Comparison of ENCODE assay signal across 8 mouse cellular contexts in the genomic region with DNA sequence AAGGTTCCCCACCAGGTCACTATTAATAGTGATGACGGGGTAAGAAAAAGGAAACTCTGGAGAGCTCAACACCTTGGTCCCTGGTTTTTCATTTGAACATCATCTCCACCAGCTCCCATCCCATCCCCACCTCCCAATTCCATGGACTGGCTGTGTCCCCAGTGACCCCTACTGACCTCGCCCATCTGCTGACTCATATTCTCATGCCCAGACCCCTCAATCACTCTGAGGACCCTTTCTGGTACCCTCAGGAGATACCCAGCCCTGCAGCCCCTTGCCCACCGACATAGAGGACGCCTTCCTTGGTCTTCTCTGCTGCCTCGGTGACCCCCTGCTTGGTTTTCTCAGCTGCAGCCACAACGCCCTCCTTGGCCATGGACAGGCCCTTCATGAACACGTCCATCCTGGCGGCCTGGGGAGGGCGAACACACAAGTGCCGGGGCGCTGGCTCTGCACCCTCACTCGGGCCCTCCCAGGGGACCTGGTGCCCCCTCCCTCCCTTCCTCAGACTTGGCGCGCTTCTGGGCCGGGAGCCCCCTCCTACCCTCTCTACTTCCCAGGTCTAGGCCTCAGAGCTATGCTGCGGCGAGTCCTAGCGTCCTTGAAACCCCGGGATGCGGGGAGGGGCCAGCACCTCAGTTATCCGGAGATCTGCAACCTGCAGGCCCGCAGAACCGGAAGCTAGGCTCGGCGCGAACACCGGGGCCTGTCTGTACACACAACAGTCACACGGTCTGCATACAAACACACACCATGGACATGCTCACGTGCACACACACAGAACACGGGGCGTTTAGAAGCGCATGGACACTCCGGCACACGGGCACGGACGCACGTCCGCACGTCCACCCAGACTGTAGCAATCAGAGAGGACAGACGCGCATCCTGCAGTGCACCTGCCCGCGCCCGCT. TPM values are rescaled to one million over a fixed set of nuclear protein-coding genes. Genes with fewer than 3 reads are reported as not detected.
A peak's percentile ranks its signal among the peaks of the same experiment; 100 is the strongest.
DNase-seq lines count a peak whose midpoint lies in the region; ATAC-seq and TF ChIP-seq lines count a peak whose summit lies in the region.
"Had no signal": no experiment of that assay in that cellular context is flagged by ENCODE, and none has a peak within 500 bp of the region (broad histone marks: within the 10 kb centered on the region; RNA-seq: fewer than 3 reads in every experiment).

No protein-coding gene starts in this region.

- no peak for DNase-seq in lung, postnatal 36 days
- DNase-seq in cerebellum, adult 9-10 months: peak; percentile 77
- DNase-seq in forebrain, embryonic 14.5 days (ENCODE audit: low spot score): no peak
- DNase-seq in liver, postnatal 0 days: no peak
- DNase-seq in urinary bladder, postnatal 10 days (ENCODE audit: low spot score): no peak
- no peak for DNase-seq in adrenal gland, postnatal 25 days

- TF ChIP-seq EP300 in liver, postnatal 0 days (IDR thresholded peaks at IDR 0.05; ENCODE audit: low read depth): no peak

- no peaks in the 10 kb centered on the region for H3K9me3 ChIP-seq in lung, embryonic 15.5 days
- no peaks in the 10 kb centered on the region for H3K9me3 ChIP-seq in forebrain, embryonic 14.5 days (replicated peaks; ENCODE audit: control insufficient read depth, low read length)
- H3K9me3 ChIP-seq in liver, postnatal 0 days (ENCODE audit: low read length): no peaks in the 10 kb centered on the region

- H3K27me3 ChIP-seq in lung, embryonic 15.5 days: peaks cover 57% of the 10 kb centered on the region
- H3K27me3 ChIP-seq in forebrain, embryonic 14.5 days (replicated peaks; ENCODE audit: control insufficient read depth, insufficient read depth, low read length): peaks cover 27% of the 10 kb centered on the region
- H3K27me3 ChIP-seq in liver, postnatal 0 days (ENCODE audit: insufficient read depth, low read length): peaks cover 39% of the 10 kb centered on the region

- H3K4me3 ChIP-seq in lung, embryonic 15.5 days: peak overlapping the region; percentile 18; the same call in 1 of the 2 replicates
- H3K4me3 ChIP-seq in forebrain, embryonic 14.5 days (ENCODE audit: low read depth, low read length): peak overlapping the region; percentile 45
- H3K4me3 ChIP-seq in liver, postnatal 0 days (ENCODE audit: low read depth, low read length): peak overlapping the region; percentile 20; the same call in 1 of the 2 replicates
- H3K4me3 ChIP-seq: myocyte had no signal

- H3K4me2 ChIP-seq in lung, embryonic 15.5 days: peak overlapping the region; percentile 44
- H3K4me2 ChIP-seq in forebrain, embryonic 14.5 days (ENCODE audit: low read length): peak overlapping the region; percentile 89
- peak overlapping the region; percentile 45 for H3K4me2 ChIP-seq in liver, postnatal 0 days (ENCODE audit: low read depth, low read length)

- no peaks in the 10 kb centered on the region for H3K36me3 ChIP-seq in lung, embryonic 15.5 days
- H3K36me3 ChIP-seq in forebrain, embryonic 14.5 days (ENCODE audit: control insufficient read depth, insufficient read depth, low read length): no peaks in the 10 kb centered on the region
- H3K36me3 ChIP-seq in liver, postnatal 0 days (replicated peaks; ENCODE audit: insufficient read depth, low read length): no peaks in the 10 kb centered on the region

- no peak for TF ChIP-seq CTCF in liver, postnatal 0 days (IDR thresholded peaks at IDR 0.05; ENCODE audit: low read depth)

- H3K9ac ChIP-seq in lung, embryonic 15.5 days: no peak overlapping the region
- peak overlapping the region; percentile 68 for H3K9ac ChIP-seq in forebrain, embryonic 14.5 days (ENCODE audit: low read length)
- no peak overlapping the region for H3K9ac ChIP-seq in liver, postnatal 0 days (replicated peaks)

- no peak overlapping the region for H3K27ac ChIP-seq in lung, embryonic 15.5 days
- no peak overlapping the region for H3K27ac ChIP-seq in forebrain, embryonic 14.5 days (ENCODE audit: low read depth, low read length)
- no peak overlapping the region for H3K27ac ChIP-seq in liver, postnatal 0 days (ENCODE audit: low read depth)

- WGBS in lung, embryonic 15.5 days: 5% methylated on average over 44 of the region's 44 CpGs
- 5% methylated on average over 44 of the region's 44 CpGs for WGBS in forebrain, embryonic 14.5 days
- WGBS in liver, postnatal 0 days (ENCODE audit: insufficient replicate concordance): 6% methylated on average over 44 of the region's 44 CpGs

- ATAC-seq in lung, embryonic 15.5 days (ENCODE audit: borderline replicate concordance, extremely low read depth, low FRiP score, low TSS enrichment): peak; percentile 19; the same call in 1 of the 2 replicates
- peak; percentile 59 for ATAC-seq in forebrain, embryonic 14.5 days
- ATAC-seq in liver, postnatal 0 days: no peak

- peaks cover 10% of the 10 kb centered on the region for H3K4me1 ChIP-seq in lung, embryonic 15.5 days
- 0 out of 2 replicates have a peak, but pooled peaks cover 3% of the 10 kb centered on the region for H3K4me1 ChIP-seq in forebrain, embryonic 14.5 days (ENCODE audit: control insufficient read depth, insufficient read depth, low read length)
- H3K4me1 ChIP-seq in liver, postnatal 0 days (ENCODE audit: insufficient read depth): peaks cover 7% of the 10 kb centered on the region; the same call in 1 of the 2 replicates

RNA-seq across cellular contexts. Expression of gene Sncb, which starts 0.9 kb away (rescaled TPM):
- 0.21 TPM in 1 of 2 replicates, not detected in the other for polyA plus RNA-seq in lung, embryonic 15.5 days (2015; fragmentation: Nextera tagmentation; extraction: Ambion mirVana)
- 25.7 and 31.8 TPM in 2 replicates for polyA plus RNA-seq in forebrain, embryonic 14.5 days (2014; fragmentation: Nextera tagmentation; extraction: Ambion mirVana)
- polyA plus RNA-seq in liver, postnatal 0 days (2015; fragmentation: Nextera tagmentation; extraction: Ambion mirVana): not detected in 2 replicates
- 0.91 and 1.6 TPM in 2 replicates for total RNA-seq in adrenal gland, postnatal 25 days (2021)
- polyA plus RNA-seq: myocyte had no signal

RNA-seq across cellular contexts. Expression of gene Gprin1, which starts 15.9 kb away (rescaled TPM):
- 0.24 and 0.42 TPM in 2 replicates for polyA plus RNA-seq in lung, embryonic 15.5 days (2015; fragmentation: Nextera tagmentation; extraction: Ambion mirVana)
- 16.8 and 17.4 TPM in 2 replicates for polyA plus RNA-seq in forebrain, embryonic 14.5 days (2014; fragmentation: Nextera tagmentation; extraction: Ambion mirVana)
- polyA plus RNA-seq in liver, postnatal 0 days (2015; fragmentation: Nextera tagmentation; extraction: Ambion mirVana): not detected in 2 replicates
- 3.9 and 4.1 TPM in 2 replicates for total RNA-seq in adrenal gland, postnatal 25 days (2021)

RNA-seq across cellular contexts. Expression of gene Eif4e1b, which starts 18.3 kb away (rescaled TPM):
- polyA plus RNA-seq in lung, embryonic 15.5 days (2015; fragmentation: Nextera tagmentation; extraction: Ambion mirVana): not detected in 2 replicates
- polyA plus RNA-seq in forebrain, embryonic 14.5 days (2014; fragmentation: Nextera tagmentation; extraction: Ambion mirVana): not detected in 2 replicates
- polyA plus RNA-seq in liver, postnatal 0 days (2015; fragmentation: Nextera tagmentation; extraction: Ambion mirVana): not detected in 2 replicates
- total RNA-seq in adrenal gland, postnatal 25 days (2021): not detected in 2 replicates
- polyA plus RNA-seq: myocyte had no signal

RNA-seq across cellular contexts. Expression of gene Tspan17, which starts 23.6 kb away (rescaled TPM):
- polyA plus RNA-seq in lung, embryonic 15.5 days (2015; fragmentation: Nextera tagmentation; extraction: Ambion mirVana): 17.0 and 18.1 TPM in 2 replicates
- 16.0 and 16.3 TPM in 2 replicates for polyA plus RNA-seq in forebrain, embryonic 14.5 days (2014; fragmentation: Nextera tagmentation; extraction: Ambion mirVana)
- 2.1 and 2.2 TPM in 2 replicates for polyA plus RNA-seq in liver, postnatal 0 days (2015; fragmentation: Nextera tagmentation; extraction: Ambion mirVana)
- total RNA-seq in adrenal gland, postnatal 25 days (2021): 30.1 and 39.5 TPM in 2 replicates

Comparison
In these comparisons a context has a peak if more than half of its experiments do, and no peak if none do; other contexts are left out.
1. RNA of gene Sncb, which starts 0.9 kb away (polyA plus RNA-seq): 25.7 to 31.8 TPM in forebrain, embryonic 14.5 days; 0.21 TPM in lung, embryonic 15.5 days and not detected in liver, postnatal 0 days; every median in the first group is over 10 times any median in the second.
2. RNA of gene Gprin1, which starts 15.9 kb away (polyA plus RNA-seq): 16.8 to 17.4 TPM in forebrain, embryonic 14.5 days; 0.24 to 0.42 TPM in lung, embryonic 15.5 days and not detected in liver, postnatal 0 days; every median in the first group is over 10 times any median in the second.
3. Peak in every context shown above with its lines, with median percentiles within 50 percentile points of each other: H3K4me2 ChIP-seq and H3K4me3 ChIP-seq.